Comparison of ENCODE assay signal across 32 mouse cellular contexts in genomic region chr11:75438194-75438593, GRCm38 (mm10). TPM values are rescaled to one million over a fixed set of nuclear protein-coding genes. Genes with fewer than 3 reads are reported as not detected.
A peak's percentile ranks its signal among the peaks of the same experiment; 100 is the strongest.
DNase-seq lines count a peak whose midpoint lies in the region; ATAC-seq and TF ChIP-seq lines count a peak whose summit lies in the region.
"Had no signal": no experiment of that assay in that cellular context is flagged by ENCODE, and none has a peak within 500 bp of the region (broad histone marks: within the 10 kb centered on the region; RNA-seq: fewer than 3 reads in every experiment).

No protein-coding gene starts in this region.

- no peaks in the 10 kb centered on the region; the same call in 1 of the 2 replicates for H3K27me3 ChIP-seq in erythroblast, embryonic 14.5 days (ENCODE audit: control insufficient read depth)
- H3K27me3 ChIP-seq in liver, embryonic 12.5 days (replicated peaks): no peaks in the 10 kb centered on the region
- H3K27me3 ChIP-seq in liver, postnatal 0 days (ENCODE audit: insufficient read depth, low read length): no peaks in the 10 kb centered on the region
- H3K27me3 ChIP-seq: CH12.LX; embryonic facial prominence, embryonic 12.5 days; heart, embryonic 15.5 days; limb, embryonic 15.5 days; neural tube, embryonic 15.5 days had no signal

- H3K27ac ChIP-seq in liver, embryonic 12.5 days: peak overlapping the region; percentile 65; the same call in 1 of the 2 replicates
- peak overlapping the region; percentile 95 for H3K27ac ChIP-seq in liver, postnatal 0 days (ENCODE audit: low read depth)
- H3K27ac ChIP-seq: embryonic facial prominence, embryonic 12.5 days; gastrocnemius, adult 2 months; heart, embryonic 15.5 days; hindbrain, embryonic 14.5 days; limb, embryonic 10.5 days; limb, embryonic 15.5 days; neural tube, embryonic 15.5 days had no signal

- no peak for TF ChIP-seq EP300 in liver, postnatal 0 days (IDR thresholded peaks at IDR 0.05; ENCODE audit: low read depth)

- H3K36me3 ChIP-seq in erythroblast, embryonic 14.5 days (ENCODE audit: control insufficient read depth): peaks cover 78% of the 10 kb centered on the region
- H3K36me3 ChIP-seq in liver, embryonic 12.5 days: peaks cover 64% of the 10 kb centered on the region
- H3K36me3 ChIP-seq in liver, postnatal 0 days (replicated peaks; ENCODE audit: insufficient read depth, low read length): peaks cover 36% of the 10 kb centered on the region

- no peak for TF ChIP-seq CTCF in liver, postnatal 0 days (IDR thresholded peaks at IDR 0.05; ENCODE audit: low read depth)

- ATAC-seq in erythroblast, adult 5-6 weeks (replicated peaks; ENCODE audit: low FRiP score, poor library complexity, severe bottlenecking): no peak
- no peak for ATAC-seq in liver, embryonic 12.5 days
- no peak for ATAC-seq in liver, postnatal 0 days
- ATAC-seq: forebrain, embryonic 16.5 days; intestine, postnatal 0 days had no signal

- H3K9ac ChIP-seq in liver, embryonic 12.5 days: no peak overlapping the region; the same call in 1 of the 2 replicates
- H3K9ac ChIP-seq in liver, postnatal 0 days (replicated peaks): peak overlapping the region; percentile 70
- H3K9ac ChIP-seq: embryonic facial prominence, embryonic 12.5 days; heart, embryonic 15.5 days; hindbrain, embryonic 14.5 days; limb, embryonic 15.5 days; neural tube, embryonic 15.5 days had no signal

- peak; percentile 20 to 63 for DNase-seq in kidney, postnatal 36 days
- no peak for DNase-seq in kidney, adult 18-20 months
- no peak for DNase-seq in liver, postnatal 0 days
- no peak for DNase-seq in cerebellum, postnatal 10 days
- no peak for DNase-seq in spleen, adult 18-20 months
- DNase-seq: adrenal gland, adult 8-10 months; cerebellum, adult 2 months; embryo, embryonic 11 days; gastrocnemius, adult 2 months; gastrocnemius, postnatal 36 days; layer of hippocampus, adult 9-11 months; lung, postnatal 36 days; midbrain, embryonic 14.5 days; retina, postnatal 1 day; right cerebral cortex, postnatal 25 days had no signal

- WGBS in liver, embryonic 12.5 days (ENCODE audit: insufficient replicate concordance): 53% methylated on average over 13 of the region's 13 CpGs
- WGBS in liver, postnatal 0 days (ENCODE audit: insufficient replicate concordance): 57% methylated on average over 13 of the region's 13 CpGs

- peaks cover 7% of the 10 kb centered on the region for H3K4me1 ChIP-seq in erythroblast, embryonic 14.5 days (ENCODE audit: control insufficient read depth)
- peaks cover 2% of the 10 kb centered on the region; the same call in 1 of the 2 replicates for H3K4me1 ChIP-seq in liver, embryonic 12.5 days
- H3K4me1 ChIP-seq in liver, postnatal 0 days (ENCODE audit: insufficient read depth): peaks cover 23% of the 10 kb centered on the region
- H3K4me1 ChIP-seq: embryonic facial prominence, embryonic 12.5 days; limb, embryonic 10.5 days; limb, embryonic 15.5 days; neural tube, embryonic 15.5 days had no signal

- H3K4me2 ChIP-seq in liver, embryonic 12.5 days: peak overlapping the region; percentile 30
- peak overlapping the region; percentile 65 for H3K4me2 ChIP-seq in liver, postnatal 0 days (ENCODE audit: low read depth, low read length)
- H3K4me2 ChIP-seq: embryonic facial prominence, embryonic 12.5 days; heart, embryonic 15.5 days; hindbrain, embryonic 14.5 days; limb, embryonic 15.5 days; neural tube, embryonic 15.5 days had no signal

- H3K9me3 ChIP-seq in erythroblast, embryonic 14.5 days (ENCODE audit: control insufficient read depth, low read length): peaks cover 12% of the 10 kb centered on the region
- peaks cover 5% of the 10 kb centered on the region for H3K9me3 ChIP-seq in liver, embryonic 12.5 days (replicated peaks)
- H3K9me3 ChIP-seq in liver, postnatal 0 days (ENCODE audit: low read length): peaks cover 4% of the 10 kb centered on the region; the same call in 1 of the 2 replicates
- H3K9me3 ChIP-seq: heart, embryonic 15.5 days; limb, embryonic 10.5 days; limb, embryonic 15.5 days; neural tube, embryonic 15.5 days had no signal

- peak overlapping the region; percentile 51 for H3K4me3 ChIP-seq in erythroblast, embryonic 14.5 days (replicated peaks)
- peak overlapping the region; percentile 41 for H3K4me3 ChIP-seq in liver, embryonic 12.5 days
- H3K4me3 ChIP-seq in liver, postnatal 0 days (ENCODE audit: low read depth, low read length): peak overlapping the region; percentile 47
- H3K4me3 ChIP-seq: embryonic facial prominence, embryonic 12.5 days; gastrocnemius, adult 2 months; heart, embryonic 15.5 days; limb, embryonic 10.5 days; limb, embryonic 15.5 days; megakaryocyte, embryonic 14.5 days; neural tube, embryonic 15.5 days had no signal

RNA-seq across cellular contexts. Expression of gene Serpinf2, which starts 1.2 kb away (rescaled TPM):
- polyA plus RNA-seq in erythroblast, embryonic 14.5 days (2012): 0.36 and 0.42 TPM in 2 replicates
- total RNA-seq in erythroblast, adult 5-6 weeks (2015; ENCODE audit: low replicate concordance): 4.6 TPM in 1 of 2 replicates, not detected in the other
- total RNA-seq in erythroblast, adult 5-6 weeks (2017; ENCODE audit: low replicate concordance): 0.70 and 0.94 TPM in 2 replicates
- 351 and 375 TPM in 2 replicates for polyA plus RNA-seq in liver, embryonic 12.5 days (2016; fragmentation: Nextera tagmentation; extraction: Ambion mirVana)
- 975 and 1,049 TPM in 2 replicates for polyA plus RNA-seq in liver, postnatal 0 days (2015; fragmentation: Nextera tagmentation; extraction: Ambion mirVana)
- total RNA-seq: gastrocnemius, adult 2 months; gastrocnemius, postnatal 36 days; heart, adult 8-10 months; heart, postnatal 25 days; left cerebral cortex, postnatal 10 days had no signal
- polyA plus RNA-seq: forebrain, embryonic 11.5 days; forebrain, embryonic 16.5 days; hindbrain, embryonic 14.5 days; limb, embryonic 10.5 days; midbrain, embryonic 14.5 days had no signal

RNA-seq across cellular contexts. Expression of gene Serpinf1, which starts 15.7 kb away (rescaled TPM):
- 0.18 and 0.25 TPM in 2 replicates for polyA plus RNA-seq in erythroblast, embryonic 14.5 days (2012)
- total RNA-seq in erythroblast, adult 5-6 weeks (2015; ENCODE audit: low replicate concordance): 3.8 and 10.4 TPM in 2 replicates
- total RNA-seq in erythroblast, adult 5-6 weeks (2017; ENCODE audit: low replicate concordance): 3.7 and 4.9 TPM in 2 replicates
- polyA plus RNA-seq in liver, embryonic 12.5 days (2016; fragmentation: Nextera tagmentation; extraction: Ambion mirVana): 158 and 172 TPM in 2 replicates
- polyA plus RNA-seq in liver, postnatal 0 days (2015; fragmentation: Nextera tagmentation; extraction: Ambion mirVana): 823 and 833 TPM in 2 replicates

RNA-seq across cellular contexts. Expression of gene Wdr81, which starts 16.3 kb away (rescaled TPM):
- 11.2 and 11.7 TPM in 2 replicates for polyA plus RNA-seq in erythroblast, embryonic 14.5 days (2012)
- total RNA-seq in erythroblast, adult 5-6 weeks (2015; ENCODE audit: low replicate concordance): 22.6 and 24.8 TPM in 2 replicates
- 27.3 and 28.2 TPM in 2 replicates for total RNA-seq in erythroblast, adult 5-6 weeks (2017; ENCODE audit: low replicate concordance)
- polyA plus RNA-seq in liver, embryonic 12.5 days (2016; fragmentation: Nextera tagmentation; extraction: Ambion mirVana): 24.8 and 25.0 TPM in 2 replicates
- 8.4 and 9.5 TPM in 2 replicates for polyA plus RNA-seq in liver, postnatal 0 days (2015; fragmentation: Nextera tagmentation; extraction: Ambion mirVana)

RNA-seq across cellular contexts. Expression of gene Tlcd2, which starts 23.3 kb away (rescaled TPM):
- 0.15 and 0.41 TPM in 2 replicates for polyA plus RNA-seq in erythroblast, embryonic 14.5 days (2012)
- total RNA-seq in erythroblast, adult 5-6 weeks (2015; ENCODE audit: low replicate concordance): 1.5 and 3.7 TPM in 2 replicates
- 1.3 and 5.5 TPM in 2 replicates for total RNA-seq in erythroblast, adult 5-6 weeks (2017; ENCODE audit: low replicate concordance)
- polyA plus RNA-seq in liver, embryonic 12.5 days (2016; fragmentation: Nextera tagmentation; extraction: Ambion mirVana): 19.6 and 21.4 TPM in 2 replicates
- 34.2 and 35.6 TPM in 2 replicates for polyA plus RNA-seq in liver, postnatal 0 days (2015; fragmentation: Nextera tagmentation; extraction: Ambion mirVana)

RNA-seq across cellular contexts. Expression of gene Prpf8, which starts 48.4 kb away (rescaled TPM):
- 2.2 and 4.5 TPM in 2 replicates for polyA plus RNA-seq in erythroblast, embryonic 14.5 days (2012)
- 42.3 and 43.5 TPM in 2 replicates for total RNA-seq in erythroblast, adult 5-6 weeks (2015; ENCODE audit: low replicate concordance)
- 26.5 and 27.0 TPM in 2 replicates for total RNA-seq in erythroblast, adult 5-6 weeks (2017; ENCODE audit: low replicate concordance)
- 46.6 and 47.9 TPM in 2 replicates for polyA plus RNA-seq in liver, embryonic 12.5 days (2016; fragmentation: Nextera tagmentation; extraction: Ambion mirVana)
- polyA plus RNA-seq in liver, postnatal 0 days (2015; fragmentation: Nextera tagmentation; extraction: Ambion mirVana): 12.1 and 13.9 TPM in 2 replicates

Comparison
In these comparisons a context has a peak if more than half of its experiments do, and no peak if none do; other contexts are left out.
1. DNase-seq: peak in kidney, postnatal 36 days (2 of 2); none in kidney, adult 18-20 months (single experiment), liver, postnatal 0 days (single experiment), cerebellum, postnatal 10 days (0 of 2) and spleen, adult 18-20 months (0 of 2).
2. RNA of gene Serpinf2, which starts 1.2 kb away (polyA plus RNA-seq): 975 to 1,049 TPM in liver, postnatal 0 days and 351 to 375 TPM in liver, embryonic 12.5 days; 0.36 to 0.42 TPM in erythroblast, embryonic 14.5 days; every median in the first group is over 100 times any median in the second.
3. RNA of gene Serpinf1, which starts 15.7 kb away (polyA plus RNA-seq): 823 to 833 TPM in liver, postnatal 0 days and 158 to 172 TPM in liver, embryonic 12.5 days; 0.18 to 0.25 TPM in erythroblast, embryonic 14.5 days; every median in the first group is over 100 times any median in the second.
4. Peak in every context shown above with its lines, with median percentiles within 50 percentile points of each other: H3K4me3 ChIP-seq.